Comparison of ENCODE assay signal across 7 mouse cellular contexts in the genomic region with DNA sequence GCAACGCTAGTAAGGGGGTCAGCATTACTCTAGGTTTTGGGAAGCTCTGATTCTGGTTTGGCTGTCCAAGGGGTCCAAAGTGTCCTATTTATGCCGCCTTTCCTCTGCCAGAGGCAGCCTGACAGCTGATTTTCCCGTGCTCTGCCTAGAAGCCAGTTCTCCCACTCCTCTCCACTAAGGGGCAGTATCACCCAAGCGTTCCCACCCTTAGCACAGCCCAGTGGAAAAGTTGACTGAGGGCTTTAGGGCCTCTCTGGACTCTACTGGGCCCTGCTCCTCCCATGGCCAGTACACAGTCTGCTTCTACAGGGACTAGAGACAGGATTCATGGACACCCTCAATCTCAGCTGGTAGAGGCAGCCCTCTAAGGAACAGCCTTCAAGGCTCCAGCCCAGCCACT. TPM values are rescaled to one million over a fixed set of nuclear protein-coding genes. Genes with fewer than 3 reads are reported as not detected.
DNase-seq lines count a peak whose midpoint lies in the region; ATAC-seq lines count a peak whose summit lies in the region.

No protein-coding gene starts in this region.

- peaks cover 51% of the 10 kb centered on the region for H3K4me1 ChIP-seq in hindbrain, embryonic 13.5 days (replicated peaks)

- WGBS in hindbrain, embryonic 13.5 days, result 13% methylated on average over 4 of the region's 4 CpGs

- H3K4me3 ChIP-seq in hindbrain, embryonic 13.5 days, result no peak overlapping the region

- no peak overlapping the region for H3K4me2 ChIP-seq in hindbrain, embryonic 13.5 days

- no peaks in the 10 kb centered on the region for H3K9me3 ChIP-seq in hindbrain, embryonic 13.5 days

- no peak overlapping the region for H3K27ac ChIP-seq in hindbrain, embryonic 13.5 days

- peak; percentile 89 to 91 for DNase-seq in cerebellum, postnatal 14 days
- DNase-seq in gastrocnemius, adult 18-20 months (ENCODE audit: low spot score), result peak; percentile 80
- peak; percentile 43 to 77 for DNase-seq in layer of hippocampus, postnatal 25 days (ENCODE audit: extremely low spot score in 1 of 2, low spot score in 1 of 2)
- peak; percentile 72 to 84 for DNase-seq in lung, postnatal 4 days
- DNase-seq in right cerebral cortex, postnatal 10 days (ENCODE audit: low spot score in 2 of 2), result peak; percentile 64 to 81

- no peak overlapping the region for H3K9ac ChIP-seq in hindbrain, embryonic 13.5 days

- peak; percentile 61 for ATAC-seq in activated CD4-positive, CD25-positive, alpha-beta regulatory T cell, adult 4 months
- ATAC-seq in hindbrain, embryonic 13.5 days (ENCODE audit: low FRiP score), result peak; percentile 55

- H3K27me3 ChIP-seq in hindbrain, embryonic 13.5 days, result 0 out of 2 replicates have a peak, but pooled peaks cover 15% of the 10 kb centered on the region

- 0 out of 2 replicates have a peak, but pooled peaks cover 2% of the 10 kb centered on the region for H3K36me3 ChIP-seq in hindbrain, embryonic 13.5 days

RNA-seq across cellular contexts. Expression of a gene that starts 14.0 kb away (rescaled TPM):
- polyA plus RNA-seq in activated CD4-positive, CD25-positive, alpha-beta regulatory T cell, adult 4 months (2017; shearing (Covaris generic)), result not detected
- not detected for total RNA-seq in gastrocnemius, adult 18-20 months (2021)
- not detected in 2 replicates for polyA plus RNA-seq in hindbrain, embryonic 13.5 days (2015; fragmentation: Nextera tagmentation; extraction: Ambion mirVana)
- total RNA-seq in layer of hippocampus, postnatal 25 days (2021), result not detected

RNA-seq across cellular contexts. Expression of a gene that starts 51.2 kb away (rescaled TPM):
- 1 to 10 TPM; 2.7 to 3.5 TPM for polyA plus RNA-seq in activated CD4-positive, CD25-positive, alpha-beta regulatory T cell, adult 4 months (2017; shearing (Covaris generic))
- total RNA-seq in gastrocnemius, adult 18-20 months (2021), result under 1 TPM; 0.46 to 0.97 TPM
- 42.4 and 43.8 TPM in 2 replicates for polyA plus RNA-seq in hindbrain, embryonic 13.5 days (2015; fragmentation: Nextera tagmentation; extraction: Ambion mirVana)
- total RNA-seq in layer of hippocampus, postnatal 25 days (2021), result 10 to 100 TPM; 42.7 to 48.9 TPM

Comparison
In these comparisons a context has a peak if more than half of its experiments do, and no peak if none do; other contexts are left out.
1. RNA of a gene that starts 51.2 kb away (total RNA-seq): 42.7 to 48.9 TPM in layer of hippocampus, postnatal 25 days; 0.46 to 0.97 TPM in gastrocnemius, adult 18-20 months; every median in the first group is over 10 times any median in the second.
2. Peak in every context shown above with its lines, with median percentiles within 50 percentile points of each other: DNase-seq.